Mouse (Mus musculus): ENCODE results near the gene Ttc30b. TPM values are rescaled to one million over a fixed set of nuclear protein-coding genes. Genes with fewer than 3 reads are reported as not detected.
"Not testable (repeated sequence)": the region's sequence is repeated elsewhere in the genome, so short reads cannot be mapped to it uniquely, and the experiment has no call there.

Ttc30b gene
- total and polyA plus RNA-seq, 2 experiments from 2014 or later = 14.0 to 26.7 TPM

GRCm38 (mm10) chr2:75959850-75960365, 21.5 kb upstream of the Ttc30b start:
- H3K4me1 ChIP-seq (ENCODE audit: control insufficient read depth, insufficient read depth) = peaks cover 31% of the 10 kb centered on the region
- TF ChIP-seq CTCF (IDR thresholded peaks at IDR 0.05; ENCODE audit: low read depth) = no peak
- 0 out of 2 replicates have a peak, but pooled peaks have one; percentile 19 for TF ChIP-seq EP300 (IDR thresholded peaks at IDR 0.05; ENCODE audit: low read depth)
- no peak; the same call in 1 of the 2 replicates for ATAC-seq (ENCODE audit: insufficient read depth, low read depth)
- 11% methylated on average over 15 of the region's 15 CpGs for WGBS
- H3K36me3 ChIP-seq (replicated peaks; ENCODE audit: control insufficient read depth, insufficient read depth, low read length) = no peaks in the 10 kb centered on the region
- peak overlapping the region; percentile 26 for H3K4me2 ChIP-seq (ENCODE audit: low read depth, low read length)
- no peaks in the 10 kb centered on the region for H3K9me3 ChIP-seq (replicated peaks; ENCODE audit: control insufficient read depth, low read length)
- peak; percentile 36 for DNase-seq (ENCODE audit: low spot score)
- no peaks in the 10 kb centered on the region for H3K27me3 ChIP-seq (ENCODE audit: control insufficient read depth, insufficient read depth, low read length)
- H3K9ac ChIP-seq (replicated peaks; ENCODE audit: low read depth, low read length) = 0 out of 2 replicates have a peak overlapping the region, but pooled peaks have one; percentile 17
- no peak overlapping the region for H3K4me3 ChIP-seq (ENCODE audit: low read depth, low read length)
- peak overlapping the region; percentile 82 for H3K27ac ChIP-seq (ENCODE audit: low read depth)

GRCm38 (mm10) chr2:75959183-75959849, 20.9 kb upstream of the Ttc30b start:
- Histone ChIP-seq H3K36me3 (replicated peaks; ENCODE audit: control insufficient read depth, insufficient read depth, low read length) (no peaks in the 10 kb centered on the region), H3K27me3 (ENCODE audit: control insufficient read depth, insufficient read depth, low read length) (no peaks in the 10 kb centered on the region), H3K4me1 (ENCODE audit: control insufficient read depth, insufficient read depth) (peaks cover 30% of the 10 kb centered on the region), H3K9me3 (replicated peaks; ENCODE audit: control insufficient read depth, low read length) (no peaks in the 10 kb centered on the region), H3K27ac (ENCODE audit: low read depth) (peak overlapping the region; percentile 82), H3K4me3 (ENCODE audit: low read depth, low read length) (no peak overlapping the region), H3K4me2 (ENCODE audit: low read depth, low read length) (peak overlapping the region; percentile 26), H3K9ac (replicated peaks; ENCODE audit: low read depth, low read length) (peak overlapping the region; percentile 29; the same call in 1 of the 2 replicates)
- WGBS = 24% methylated on average over 18 of the region's 18 CpGs
- TF ChIP-seq CTCF (IDR thresholded peaks at IDR 0.05; ENCODE audit: low read depth) (no peak), EP300 (IDR thresholded peaks at IDR 0.05; ENCODE audit: low read depth) (no peak)
- DNase-seq (ENCODE audit: low spot score) (peak; percentile 33), ATAC-seq (ENCODE audit: insufficient read depth, low read depth) (no peak)

DNA sequence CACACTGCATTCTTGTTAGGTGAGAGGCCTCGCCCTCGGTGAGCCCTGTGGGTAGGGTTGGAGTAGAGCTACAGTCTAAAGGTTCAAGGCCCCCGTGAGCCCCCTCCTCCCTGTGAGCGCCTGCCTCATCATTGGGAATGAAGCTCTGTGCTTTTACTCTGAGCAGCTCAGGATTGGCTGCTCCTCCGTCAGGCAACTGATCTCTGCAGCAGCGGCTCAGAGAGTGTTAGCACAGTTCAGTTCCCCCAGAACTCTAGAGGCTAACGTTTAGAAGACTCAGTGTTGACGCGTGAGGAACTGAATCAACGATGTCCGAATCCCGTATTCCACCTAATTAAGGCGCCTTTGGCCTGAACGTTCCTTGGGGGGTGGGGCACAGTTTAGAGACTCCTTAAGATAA, 17.3 kb upstream of the Ttc30b start:
- Histone ChIP-seq H3K9ac (replicated peaks; ENCODE audit: low read depth, low read length) (no peak overlapping the region), H3K9me3 (replicated peaks; ENCODE audit: control insufficient read depth, low read length) (no peaks in the 10 kb centered on the region), H3K4me2 (ENCODE audit: low read depth, low read length) (no peak overlapping the region), H3K36me3 (replicated peaks; ENCODE audit: control insufficient read depth, insufficient read depth, low read length) (no peaks in the 10 kb centered on the region), H3K27me3 (ENCODE audit: control insufficient read depth, insufficient read depth, low read length) (no peaks in the 10 kb centered on the region), H3K4me3 (ENCODE audit: low read depth, low read length) (no peak overlapping the region), H3K4me1 (ENCODE audit: control insufficient read depth, insufficient read depth) (peaks cover 21% of the 10 kb centered on the region), H3K27ac (ENCODE audit: low read depth) (no peak overlapping the region)
- DNase-seq (ENCODE audit: low spot score) (no peak), ATAC-seq (ENCODE audit: insufficient read depth, low read depth) (no peak)
- TF ChIP-seq CTCF (IDR thresholded peaks at IDR 0.05; ENCODE audit: low read depth) (no peak), EP300 (IDR thresholded peaks at IDR 0.05; ENCODE audit: low read depth) (no peak)
- 45% methylated on average over 14 of the region's 14 CpGs for WGBS

GRCm38 (mm10) chr2:75953320-75953719, 14.9 kb upstream of the Ttc30b start:
- Histone ChIP-seq H3K9me3 (replicated peaks; ENCODE audit: control insufficient read depth, low read length) (no peaks in the 10 kb centered on the region), H3K27me3 (ENCODE audit: control insufficient read depth, insufficient read depth, low read length) (no peaks in the 10 kb centered on the region), H3K9ac (replicated peaks; ENCODE audit: low read depth, low read length) (no peak overlapping the region), H3K4me2 (ENCODE audit: low read depth, low read length) (no peak overlapping the region), H3K4me3 (ENCODE audit: low read depth, low read length) (no peak overlapping the region), H3K4me1 (ENCODE audit: control insufficient read depth, insufficient read depth) (no peaks in the 10 kb centered on the region), H3K36me3 (replicated peaks; ENCODE audit: control insufficient read depth, insufficient read depth, low read length) (no peaks in the 10 kb centered on the region), H3K27ac (ENCODE audit: low read depth) (no peak overlapping the region)
- TF ChIP-seq EP300 (IDR thresholded peaks at IDR 0.05; ENCODE audit: low read depth) = no peak
- no peak for TF ChIP-seq CTCF (IDR thresholded peaks at IDR 0.05; ENCODE audit: low read depth)
- ATAC-seq (ENCODE audit: insufficient read depth, low read depth) (no peak), DNase-seq (ENCODE audit: low spot score) (no peak)
- WGBS = 91% methylated on average over 5 of the region's 5 CpGs

DNA sequence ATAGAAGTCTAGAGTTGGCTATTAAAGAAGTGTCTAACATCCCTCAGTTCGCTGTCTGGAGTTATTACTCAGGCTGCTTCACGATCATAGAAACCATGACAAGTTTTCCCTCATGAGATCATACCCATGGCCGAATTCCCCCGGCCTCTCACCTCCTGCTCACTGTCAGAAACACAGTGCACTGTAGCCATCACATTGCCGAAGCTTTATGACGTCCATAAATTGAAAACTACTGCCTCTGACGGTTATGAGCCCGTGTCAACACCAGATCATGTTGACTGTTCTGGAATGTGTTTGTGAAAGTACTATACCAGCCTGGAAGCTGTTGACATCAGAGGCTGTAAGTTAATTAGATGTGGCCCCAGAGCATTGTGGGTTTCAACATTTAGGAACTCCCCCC, 12.3 kb upstream of the Ttc30b start:
- H3K4me2 ChIP-seq (ENCODE audit: low read depth, low read length) = no peak overlapping the region
- no peaks in the 10 kb centered on the region for H3K4me1 ChIP-seq (ENCODE audit: control insufficient read depth, insufficient read depth)
- ATAC-seq (ENCODE audit: insufficient read depth, low read depth) = no peak
- DNase-seq (ENCODE audit: low spot score) = no peak
- WGBS = 65% methylated on average over 8 of the region's 8 CpGs
- no peaks in the 10 kb centered on the region for H3K9me3 ChIP-seq (replicated peaks; ENCODE audit: control insufficient read depth, low read length)
- TF ChIP-seq EP300 (IDR thresholded peaks at IDR 0.05; ENCODE audit: low read depth) (no peak), CTCF (IDR thresholded peaks at IDR 0.05; ENCODE audit: low read depth) (no peak)
- H3K27ac ChIP-seq (ENCODE audit: low read depth) = no peak overlapping the region
- H3K36me3 ChIP-seq (replicated peaks; ENCODE audit: control insufficient read depth, insufficient read depth, low read length) = no peaks in the 10 kb centered on the region
- H3K9ac ChIP-seq (replicated peaks; ENCODE audit: low read depth, low read length) = no peak overlapping the region
- H3K4me3 ChIP-seq (ENCODE audit: low read depth, low read length) = no peak overlapping the region
- no peaks in the 10 kb centered on the region for H3K27me3 ChIP-seq (ENCODE audit: control insufficient read depth, insufficient read depth, low read length)

DNA sequence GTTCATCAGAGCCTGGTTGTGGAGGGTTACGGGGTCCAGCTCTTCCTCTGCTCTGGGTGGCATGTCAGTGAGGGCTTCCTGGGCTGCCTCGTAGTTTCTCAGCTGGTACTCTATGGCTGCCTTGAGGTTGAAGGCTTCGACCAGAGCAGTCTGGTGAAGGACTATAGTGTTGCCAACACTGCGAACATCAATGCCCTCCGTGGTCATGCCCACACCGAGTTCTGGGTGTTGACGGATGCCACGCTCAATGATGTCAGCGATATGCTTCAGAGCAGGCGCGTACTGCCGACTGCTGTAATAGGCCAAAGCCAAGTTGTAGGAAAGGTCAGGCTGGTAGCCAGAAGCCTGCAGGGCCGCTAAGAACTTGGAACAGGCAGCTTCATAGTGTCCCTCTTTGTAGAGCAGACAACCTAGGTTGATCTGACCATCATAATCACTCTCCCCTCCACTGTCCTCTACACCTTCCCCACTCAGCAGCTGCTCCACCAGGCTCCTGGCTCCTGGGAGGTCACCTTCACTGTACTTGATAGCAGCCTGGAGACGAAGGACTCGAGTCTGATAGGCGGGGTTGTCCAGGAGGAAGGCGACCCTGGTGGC, 767 bp downstream of the Ttc30b start:
- H3K27me3 ChIP-seq (ENCODE audit: control insufficient read depth, insufficient read depth, low read length); H3K4me1 ChIP-seq (ENCODE audit: control insufficient read depth, insufficient read depth); DNase-seq (ENCODE audit: low spot score); H3K9me3 ChIP-seq (replicated peaks; ENCODE audit: control insufficient read depth, low read length); H3K36me3 ChIP-seq (replicated peaks; ENCODE audit: control insufficient read depth, insufficient read depth, low read length): not testable (repeated sequence)
- H3K4me2 ChIP-seq (ENCODE audit: low read depth, low read length) = peak overlapping the region; percentile 66
- peak; percentile 4; the same call in 1 of the 2 replicates for ATAC-seq (ENCODE audit: insufficient read depth, low read depth)
- peak overlapping the region; percentile 77 for H3K27ac ChIP-seq (ENCODE audit: low read depth)
- 61% methylated on average over 15 of the region's 17 CpGs for WGBS
- H3K9ac ChIP-seq (replicated peaks; ENCODE audit: low read depth, low read length) = peak overlapping the region; percentile 49; the same call in 1 of the 2 replicates
- peak overlapping the region; percentile 56 for H3K4me3 ChIP-seq (ENCODE audit: low read depth, low read length)

DNA sequence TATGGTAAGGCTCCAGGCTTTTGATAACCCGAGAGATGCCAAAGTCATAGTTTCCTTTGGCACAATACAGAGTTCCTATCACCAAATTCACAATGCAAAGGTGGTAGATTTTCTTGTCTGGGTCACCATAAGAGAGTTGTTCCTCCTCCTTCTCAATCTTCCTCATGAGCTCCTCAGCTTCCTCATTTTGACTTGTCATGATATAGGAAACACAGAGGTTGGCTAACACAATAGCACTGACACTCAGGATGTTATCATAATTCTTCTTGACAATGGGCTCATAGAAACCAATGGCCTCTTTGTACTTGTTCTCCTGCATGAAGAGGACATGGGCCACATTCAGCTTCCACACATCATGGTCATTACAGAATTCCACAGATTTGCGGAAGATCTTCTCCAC, 1.7 kb downstream of the Ttc30b start:
- H3K4me2 ChIP-seq (ENCODE audit: low read depth, low read length); H3K27me3 ChIP-seq (ENCODE audit: control insufficient read depth, insufficient read depth, low read length); H3K9ac ChIP-seq (replicated peaks; ENCODE audit: low read depth, low read length); ATAC-seq (ENCODE audit: insufficient read depth, low read depth); H3K36me3 ChIP-seq (replicated peaks; ENCODE audit: control insufficient read depth, insufficient read depth, low read length); DNase-seq (ENCODE audit: low spot score); H3K4me1 ChIP-seq (ENCODE audit: control insufficient read depth, insufficient read depth); H3K4me3 ChIP-seq (ENCODE audit: low read depth, low read length); H3K27ac ChIP-seq (ENCODE audit: low read depth); H3K9me3 ChIP-seq (replicated peaks; ENCODE audit: control insufficient read depth, low read length): not testable (repeated sequence)
- WGBS = 96% methylated on average over 2 of the region's 2 CpGs
